Mouse (Mus musculus) embryo, embryonic 11.5 days (tissue): Measurements from ENCODE around the gene Olfr800.

ENCODE experiments used
- DNase-seq: peaks from one replicate; pipeline ENCODE4 v3.0.0-alpha.2; 2012; ENCODE audit warnings: low read depth, low spot score

The Olfr800 gene

GRCm38 (mm10) chr10:129657394-129657793, at the start of gene Olfr800:
Olfr800 (plus strand) TSS chr10:129657694.
- DNase-seq, result no peak

GRCm38 (mm10) chr10:129612470-129612869, 45.0 kb upstream of the Olfr800 start, which contains the start of gene Olfr796:
Olfr796 (minus strand) TSS chr10:129612570.
- no peak for DNase-seq

GRCm38 (mm10) chr10:129621724-129622123, 35.8 kb upstream of the Olfr800 start:
- no peak for DNase-seq

GRCm38 (mm10) chr10:129623251-129623650, 34.2 kb upstream of the Olfr800 start:
- DNase-seq, result no peak

GRCm38 (mm10) chr10:129627834-129628233, 29.7 kb upstream of the Olfr800 start, which contains the start of gene Olfr798:
Olfr798 (minus strand) TSS chr10:129627934.
- no peak for DNase-seq

GRCm38 (mm10) chr10:129637184-129637583, 20.3 kb upstream of the Olfr800 start, which contains the start of gene Olfr799:
Olfr799 (plus strand) TSS chr10:129637484.
- DNase-seq, result no peak

- no peak for DNase-seq
These were observed 5.7 kb upstream of the Olfr800 start for GRCm38 (mm10) chr10:129651763-129652162.

- no peak for DNase-seq
These were observed 16.3 kb downstream of the Olfr800 start, which contains the start of gene Olfr801 for GRCm38 (mm10) chr10:129673765-129674164. Olfr801 (minus strand) TSS chr10:129673865.

- no peak for DNase-seq
These were observed 30.6 kb downstream of the Olfr800 start, which contains the start of gene Olfr802 for GRCm38 (mm10) chr10:129688069-129688468. Olfr802 (minus strand) TSS chr10:129688169.

- DNase-seq, result no peak
These were observed 36.7 kb downstream of the Olfr800 start, which contains the start of gene Olfr803 for GRCm38 (mm10) chr10:129694186-129694585. Olfr803 (minus strand) TSS chr10:129694286.

GRCm38 (mm10) chr10:129702910-129703309, 45.4 kb downstream of the Olfr800 start, which contains the start of gene Olfr804:
Olfr804 (plus strand) TSS chr10:129703210.
- DNase-seq, result no peak
